Mouse (Mus musculus): ENCODE measurements around the gene Wasf2.

Gene Wasf2

DNA sequence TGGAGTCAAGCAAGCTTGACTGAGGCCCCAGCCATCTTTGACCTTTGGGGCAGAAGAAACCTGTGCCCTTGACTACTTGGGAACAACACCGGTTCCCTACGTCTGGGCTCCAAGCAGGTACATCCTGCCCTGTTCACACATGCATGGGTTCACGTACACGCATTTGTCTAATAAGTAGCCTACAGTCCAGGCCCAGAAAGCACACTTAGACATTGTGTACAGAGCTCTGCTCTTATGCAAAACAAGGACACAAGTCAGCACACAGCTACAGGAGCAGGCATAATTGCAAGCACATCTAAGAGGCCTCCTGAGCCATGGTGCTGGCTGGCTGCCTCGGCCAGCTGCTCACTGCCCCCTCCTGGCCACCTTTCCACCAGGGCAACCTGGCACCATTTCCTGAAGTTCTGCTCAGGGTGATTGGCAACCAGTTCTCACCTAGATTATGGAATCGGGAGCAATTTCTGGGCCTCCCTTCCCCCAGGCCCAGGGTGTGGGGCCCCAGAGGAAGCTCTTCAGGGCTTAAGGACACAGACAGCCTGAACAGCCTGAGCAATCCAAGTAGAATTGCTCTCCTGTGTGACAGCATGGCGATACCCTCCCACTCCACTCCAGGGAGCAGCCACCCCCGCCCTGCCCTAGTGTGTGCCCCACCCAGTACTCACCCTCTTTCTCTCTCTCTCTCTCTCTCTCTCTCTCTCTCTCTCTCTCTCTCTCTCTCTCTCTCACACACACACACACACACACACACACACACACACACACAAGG is 70.9 kb downstream of the Wasf2 start:
- peak in 1 of 2 experiments; percentile 25 for DNase-seq (ENCODE audit: low spot score in 2 of 2)

DNA sequence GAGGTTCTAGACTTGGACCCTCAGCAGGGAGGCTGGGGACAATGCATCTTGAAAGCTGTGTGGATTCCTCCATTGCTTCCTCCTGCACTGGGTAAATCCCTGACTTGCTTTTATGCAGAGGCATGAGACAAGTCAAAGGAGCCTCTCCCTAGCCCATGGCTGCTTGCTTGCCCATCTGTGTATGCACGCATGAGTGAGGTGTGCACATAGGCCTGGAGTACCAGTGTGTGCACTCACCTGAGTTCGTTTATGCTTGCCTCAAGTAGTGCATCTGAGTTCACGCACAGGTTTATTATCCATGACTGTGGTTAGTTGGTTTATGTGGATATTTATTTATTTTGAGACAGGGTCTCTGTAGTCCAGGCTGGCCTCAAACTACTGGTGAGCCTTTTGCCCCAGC is 71.9 kb downstream of the Wasf2 start:
- DNase-seq (ENCODE audit: low spot score in 2 of 2): no peak

DNA sequence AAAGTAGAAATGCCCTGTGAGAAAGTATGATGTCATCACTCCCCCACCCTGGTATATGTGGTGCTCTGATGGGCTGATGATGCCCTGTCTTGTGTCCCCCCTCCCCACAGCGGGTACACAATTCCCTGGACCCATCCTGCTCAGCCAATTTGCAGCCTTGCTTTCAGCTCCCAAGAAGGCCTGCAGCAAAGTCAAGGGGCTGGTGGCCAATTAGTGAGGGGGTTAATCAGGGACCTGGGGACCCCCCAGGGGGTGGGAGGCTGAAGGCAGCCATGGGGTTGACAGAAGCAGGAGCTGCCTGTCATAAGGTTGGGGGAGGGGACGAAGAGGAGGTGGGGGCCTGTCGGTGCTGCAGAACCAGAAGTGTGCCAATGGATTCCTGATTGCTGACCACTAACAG is 73.3 kb downstream of the Wasf2 start:
- DNase-seq (ENCODE audit: low spot score in 2 of 2): no peak

DNA sequence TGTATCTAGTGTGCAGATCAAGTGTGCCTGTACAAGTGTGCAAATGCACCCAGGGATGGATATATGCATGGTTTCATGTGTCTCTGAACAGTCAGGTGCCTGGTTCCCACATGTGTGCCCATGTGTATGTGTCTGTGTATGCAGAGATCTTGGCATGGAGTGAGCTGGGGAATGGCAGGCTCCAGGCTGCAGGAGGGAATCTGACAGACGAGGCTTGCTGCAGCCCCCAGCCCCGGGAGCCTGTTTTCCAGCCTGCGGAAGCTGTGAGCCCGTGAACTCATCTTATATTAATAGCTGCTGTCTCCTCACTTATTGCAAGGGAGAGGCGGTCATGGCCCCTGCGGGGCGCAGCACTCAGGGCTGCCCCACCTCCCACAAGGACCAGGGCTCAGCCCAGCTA is 74.1 kb downstream of the Wasf2 start:
- no peak for DNase-seq (ENCODE audit: low spot score in 2 of 2)

DNA sequence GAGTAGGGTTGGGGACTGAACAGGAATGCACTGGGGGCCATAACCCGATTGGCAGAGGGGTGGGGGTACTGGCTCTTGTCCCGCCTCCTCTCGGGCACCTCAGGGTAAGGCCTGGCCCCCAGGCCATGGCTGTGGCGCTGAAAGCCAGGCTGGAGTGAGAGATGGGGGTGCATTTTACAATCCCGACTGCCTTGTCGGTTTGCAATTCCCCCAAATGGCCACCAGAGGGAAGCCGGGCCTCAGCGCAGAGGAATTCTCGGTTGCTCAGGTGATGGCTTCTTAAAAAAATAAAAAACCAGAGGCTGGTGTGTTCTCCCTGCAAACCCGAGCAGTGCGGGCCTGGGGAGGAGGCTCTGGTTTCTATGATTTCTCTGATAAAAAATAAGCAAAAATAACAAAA is 79.1 kb downstream of the Wasf2 start:
- peak in 1 of 2 experiments; percentile 36 for DNase-seq (ENCODE audit: low spot score in 2 of 2)

DNA sequence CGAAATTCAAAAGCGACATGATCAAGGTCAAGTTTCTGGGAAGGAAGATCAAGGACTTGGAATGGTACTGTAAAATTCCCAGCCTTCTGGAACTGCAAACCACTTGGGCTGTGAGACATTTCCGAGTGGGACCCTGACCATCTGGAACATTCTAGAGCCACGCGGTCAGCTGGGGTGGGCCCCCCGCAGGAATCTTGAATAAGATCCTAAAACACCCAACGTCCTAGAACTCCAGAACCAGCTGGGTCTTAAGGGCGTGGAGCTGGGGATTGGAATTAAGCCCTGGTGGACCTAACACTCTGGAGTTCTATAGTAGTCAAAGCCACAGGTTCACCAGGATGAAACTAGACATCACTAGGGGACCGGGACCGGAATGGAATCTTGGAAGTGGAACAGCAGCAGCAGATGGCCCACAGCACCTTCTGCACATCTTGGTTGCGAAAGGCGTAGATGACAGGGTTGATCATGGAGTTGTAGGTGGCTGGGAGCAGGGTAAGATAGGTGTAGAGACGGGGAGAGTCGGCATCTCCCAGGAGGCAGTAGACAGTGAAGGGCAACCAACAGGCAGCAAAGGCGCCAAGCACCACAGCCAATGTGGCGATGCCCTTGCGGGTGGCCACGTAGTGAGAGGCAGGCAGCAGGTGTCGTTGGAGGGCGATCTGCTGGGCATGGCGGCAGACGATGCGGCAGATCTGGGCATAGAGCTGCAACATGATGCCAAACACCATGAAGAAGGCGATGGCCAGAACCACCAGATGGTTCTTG is 79.9 kb downstream of the Wasf2 start:
- DNase-seq (ENCODE audit: low spot score in 2 of 2): no peak

DNA sequence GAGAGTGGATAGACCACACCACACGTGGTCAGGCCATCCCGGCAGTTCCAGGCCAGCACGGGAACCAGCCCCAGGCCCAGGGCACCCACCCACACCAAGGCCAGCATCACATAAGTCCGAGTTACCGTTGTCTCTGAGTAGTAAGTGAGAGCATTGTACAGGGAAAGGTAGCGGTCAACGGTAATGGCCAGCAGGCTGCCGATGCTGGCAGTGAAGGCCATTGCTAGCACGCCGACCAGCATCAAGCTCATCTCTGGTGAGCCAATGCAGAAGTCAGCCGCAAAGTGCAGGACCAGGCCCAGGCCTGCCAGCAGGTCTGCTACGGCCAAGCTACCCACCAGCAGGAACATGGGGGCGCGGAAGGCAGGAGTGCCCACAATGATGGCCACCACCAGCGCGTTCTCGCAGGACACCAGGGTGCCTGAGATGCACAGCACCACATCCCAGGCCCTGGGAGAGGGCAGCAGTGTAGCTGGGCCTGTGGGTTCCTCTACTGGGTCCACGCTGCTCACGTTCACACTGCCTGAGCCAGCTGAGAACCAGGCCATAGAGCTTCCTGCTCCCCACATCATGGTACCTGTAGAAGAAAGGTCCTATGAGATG is 80.6 kb downstream of the Wasf2 start:
- no peak for DNase-seq (ENCODE audit: low spot score in 2 of 2)

DNA sequence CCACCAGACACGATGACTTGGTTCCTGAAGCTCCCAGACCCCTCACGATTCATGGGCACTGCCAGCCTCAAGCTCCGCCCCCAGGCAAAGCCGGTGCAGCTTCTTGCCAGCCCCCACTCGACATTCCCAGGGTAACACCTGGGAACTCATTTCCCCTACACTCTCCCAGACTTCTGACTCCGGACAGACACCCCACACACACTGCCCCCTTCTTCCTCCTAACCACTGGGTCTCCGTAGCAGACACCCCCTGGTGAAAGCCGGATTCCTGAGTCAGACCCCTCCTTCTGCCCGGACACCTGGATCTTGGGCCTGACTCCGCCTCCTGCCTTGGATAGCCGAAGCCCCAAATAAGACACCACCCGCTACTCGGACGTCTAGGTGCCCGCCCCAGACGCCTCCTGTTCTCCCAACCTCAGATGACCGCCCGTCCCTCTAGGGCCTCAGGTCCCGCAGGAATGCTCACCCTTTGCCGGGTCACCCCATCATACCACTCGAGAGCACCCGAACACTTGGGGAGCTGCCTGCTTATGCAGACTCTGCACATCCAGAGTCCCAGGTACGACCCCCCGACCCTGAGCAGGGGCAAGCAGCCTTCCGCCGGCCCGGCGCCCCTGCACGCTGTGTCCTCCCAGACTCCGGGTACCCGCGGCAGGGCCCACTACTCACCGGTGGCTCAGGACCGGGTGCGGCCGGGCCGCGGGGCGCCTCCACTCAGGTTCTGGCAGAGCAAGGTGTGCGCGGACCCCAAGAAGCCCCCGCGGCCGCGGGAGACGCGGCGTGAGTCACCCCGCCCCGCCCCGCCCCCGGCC is 81.7 kb downstream of the Wasf2 start, which contains the start of the genes Cd164l2 and Gpr3:
Cd164l2 (plus strand) TSS at position 381 of the 811 bp plus-strand sequence.
Gpr3 (minus strand) TSS at position 786 of the 811 bp plus-strand sequence.
- no peak for DNase-seq (ENCODE audit: low spot score in 2 of 2)

DNA sequence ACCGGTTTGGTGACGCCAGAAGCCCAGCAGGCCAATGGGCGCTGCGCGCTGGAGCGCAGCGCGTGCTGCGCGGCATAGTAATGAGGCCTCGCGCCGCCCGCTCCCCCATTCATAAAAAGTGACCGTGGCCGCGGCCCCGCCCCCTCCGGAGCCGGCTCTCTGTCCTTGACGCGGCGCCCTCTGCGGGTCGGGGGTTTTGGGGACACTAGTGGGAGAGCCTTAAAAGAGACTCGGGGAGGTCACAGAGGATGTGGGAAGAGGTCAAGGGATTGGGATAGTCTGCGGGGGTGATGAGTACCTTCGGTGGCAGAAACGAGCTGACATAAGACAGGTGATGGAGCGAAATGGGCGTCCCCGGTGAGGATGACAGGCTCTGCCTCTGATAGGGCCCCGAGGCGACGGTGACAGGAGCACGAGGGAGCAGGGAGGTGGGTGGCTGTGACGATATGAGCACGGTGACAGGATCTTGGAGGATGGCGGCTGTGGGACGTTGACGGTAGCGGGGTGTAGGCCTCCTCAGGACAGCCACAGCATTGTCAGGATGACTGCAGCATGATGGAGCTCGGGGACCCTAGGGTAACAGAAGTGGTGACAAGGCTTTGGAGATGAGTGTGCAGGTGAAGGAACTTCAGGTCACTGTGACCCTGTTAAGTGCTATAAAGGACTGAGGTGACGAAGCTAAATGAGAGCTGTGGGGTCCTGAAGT is 82.4 kb downstream of the Wasf2 start:
- peak; percentile 67 to 74 for DNase-seq (ENCODE audit: low spot score in 2 of 2)

DNA sequence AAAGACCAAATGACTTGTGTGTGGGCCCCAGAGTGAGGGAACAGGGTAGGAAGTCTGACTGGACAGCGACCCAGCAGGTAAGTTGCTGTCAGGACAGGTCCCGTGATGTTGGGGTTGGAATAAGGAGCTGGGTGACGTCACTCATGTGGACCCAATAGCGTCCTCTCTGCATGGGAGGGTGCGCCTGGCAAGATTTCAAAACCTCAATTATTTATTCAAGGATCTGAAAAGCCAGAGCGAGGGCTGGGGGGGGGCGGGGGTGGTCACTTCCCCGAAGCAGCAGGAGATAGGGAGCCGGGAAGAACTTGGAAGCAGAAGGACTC is 82.9 kb downstream of the Wasf2 start:
- no peak for DNase-seq (ENCODE audit: low spot score in 2 of 2)

DNA sequence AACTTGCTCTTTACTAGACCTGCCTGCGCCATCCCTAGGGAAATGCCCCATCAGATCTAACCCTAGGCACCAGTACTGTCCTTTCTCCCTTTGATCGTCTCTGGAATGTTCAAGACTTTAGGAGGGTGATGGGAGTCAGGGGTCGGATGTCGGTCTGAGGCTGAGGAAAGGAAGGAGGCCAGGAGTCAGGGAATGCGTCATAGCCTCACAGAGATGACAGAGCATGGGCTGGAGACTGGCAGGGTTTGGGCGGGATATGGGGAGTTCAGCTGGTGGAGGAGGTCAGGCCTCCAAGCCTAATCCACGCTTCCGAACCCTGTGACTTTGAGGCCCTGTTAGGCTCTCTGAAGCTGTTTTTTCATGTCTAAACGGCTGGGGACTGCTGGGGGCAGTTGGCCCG is 83.4 kb downstream of the Wasf2 start:
- no peak for DNase-seq (ENCODE audit: low spot score in 2 of 2)

DNA sequence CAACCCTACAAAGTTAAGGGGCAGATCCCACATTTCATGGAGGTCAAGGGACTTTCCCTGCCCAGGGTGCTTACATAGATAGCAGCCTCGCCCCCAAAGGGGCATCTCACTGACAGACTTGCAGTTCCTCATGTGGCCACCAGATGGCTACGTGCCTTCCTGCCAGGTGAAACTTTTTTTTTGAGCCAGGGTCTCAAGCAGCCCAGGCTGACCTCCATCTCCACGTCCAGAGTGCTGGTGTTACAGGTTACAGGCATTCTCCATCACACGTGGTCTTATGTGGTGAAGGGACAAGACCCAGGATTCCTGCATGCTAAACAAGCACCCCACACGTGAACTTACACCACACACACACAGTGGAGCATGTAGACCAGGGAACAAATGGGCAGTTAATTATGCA is 87.3 kb downstream of the Wasf2 start:
- peak in 1 of 2 experiments; percentile 42 for DNase-seq (ENCODE audit: low spot score in 2 of 2)

DNA sequence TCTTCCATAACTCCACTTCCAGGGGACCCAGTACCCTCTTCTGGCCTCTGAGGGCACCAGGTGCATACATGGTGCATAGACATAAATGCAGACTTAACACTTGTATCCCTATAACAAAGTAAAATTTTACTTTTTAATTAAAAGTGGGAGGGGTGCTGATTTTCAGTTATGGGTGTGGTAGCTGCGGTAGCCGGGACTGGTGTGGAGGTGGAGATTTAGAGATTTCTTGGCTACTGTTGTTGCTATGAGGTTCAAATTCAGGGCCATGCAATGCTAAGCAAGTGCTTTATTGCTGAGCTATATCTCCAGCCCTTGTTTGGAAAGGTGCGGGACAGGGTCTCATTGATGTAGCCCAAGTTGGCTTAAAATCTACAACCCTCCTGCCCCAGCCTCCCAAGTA is 88.4 kb downstream of the Wasf2 start:
- DNase-seq (ENCODE audit: low spot score in 2 of 2): no peak

DNA sequence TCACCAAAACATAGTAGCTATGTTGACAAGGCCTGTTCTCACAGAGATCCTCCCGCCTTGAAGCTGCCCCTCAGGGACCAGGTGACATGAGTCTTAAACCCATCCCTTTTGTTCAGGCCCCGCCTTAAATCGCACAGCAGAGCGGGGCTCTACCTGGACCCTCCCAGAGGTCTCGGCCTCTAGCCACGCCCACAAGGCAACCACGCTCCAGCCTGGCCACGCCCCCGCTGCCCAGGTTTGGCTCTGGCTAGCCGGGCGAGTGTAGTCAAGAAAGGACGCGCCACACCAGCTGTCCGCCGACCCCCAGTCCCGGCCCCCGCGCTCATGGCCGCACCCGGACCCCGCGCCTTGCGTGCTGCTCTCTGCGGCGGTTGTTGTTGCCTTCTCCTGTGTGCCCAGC is 90.4 kb downstream of the Wasf2 start:
- DNase-seq (ENCODE audit: low spot score in 2 of 2): no peak

DNA sequence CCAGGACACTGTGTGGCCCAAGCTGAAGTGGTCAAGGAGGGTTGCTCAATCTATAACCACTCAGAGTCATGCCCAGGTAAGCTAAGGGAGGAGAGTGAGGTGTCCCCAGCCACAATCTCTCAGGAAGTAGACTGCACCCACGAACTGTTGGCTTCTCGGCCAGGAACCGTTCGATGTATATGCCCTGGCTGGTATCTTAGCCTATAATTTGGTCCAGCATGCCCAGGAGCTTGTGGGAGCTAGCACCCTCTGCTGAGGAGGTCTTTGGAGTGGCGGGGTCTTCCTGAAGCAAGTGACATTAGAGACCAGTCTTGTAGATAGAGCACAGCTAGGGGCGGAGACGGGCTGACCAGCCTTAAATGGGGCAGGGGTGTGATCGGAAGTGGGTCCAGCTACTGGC is 91.4 kb downstream of the Wasf2 start:
- no peak for DNase-seq (ENCODE audit: low spot score in 2 of 2)

DNA sequence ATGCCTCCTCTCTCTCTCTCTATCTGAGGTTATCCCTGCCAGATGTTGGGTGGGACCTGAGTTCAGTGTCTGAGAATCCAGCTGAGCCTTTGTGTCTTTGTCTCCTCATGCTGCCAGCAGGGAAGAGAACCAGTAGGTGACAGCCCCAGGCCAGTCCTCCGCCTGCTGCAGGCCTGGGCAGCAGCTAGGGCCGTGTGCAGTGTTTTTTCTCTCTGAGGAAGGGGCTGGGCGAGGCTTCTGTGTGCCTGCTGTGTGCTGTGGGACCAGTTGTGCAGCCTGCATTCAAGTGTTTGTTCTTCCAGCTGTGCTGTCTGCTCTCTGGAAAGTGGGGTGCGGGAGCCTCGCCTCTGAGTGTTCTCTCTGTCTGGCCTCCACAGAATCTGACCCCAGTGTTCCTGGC is 93.6 kb downstream of the Wasf2 start:
- no peak for DNase-seq (ENCODE audit: low spot score in 2 of 2)

DNA sequence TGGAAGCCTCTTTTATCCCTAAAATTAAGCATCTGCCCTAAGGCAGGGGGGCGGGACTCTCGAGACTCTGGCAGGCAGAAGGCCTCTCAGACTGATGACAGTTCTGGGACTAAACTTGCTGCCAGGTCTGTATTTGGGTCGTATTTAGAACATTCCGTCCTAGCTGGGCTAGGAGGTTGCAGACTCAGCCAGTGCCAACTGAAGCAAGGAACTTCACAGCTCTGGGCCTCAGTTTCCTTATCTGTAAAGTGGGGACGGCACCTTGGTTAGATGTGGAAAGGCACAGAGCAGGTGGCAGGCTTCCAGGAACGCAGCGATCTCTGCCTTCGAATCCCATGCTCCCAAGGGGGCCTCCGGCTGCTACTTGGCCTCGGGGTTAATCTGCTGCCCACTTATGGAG is 95.8 kb downstream of the Wasf2 start:
- no peak for DNase-seq (ENCODE audit: low spot score in 2 of 2)

DNA sequence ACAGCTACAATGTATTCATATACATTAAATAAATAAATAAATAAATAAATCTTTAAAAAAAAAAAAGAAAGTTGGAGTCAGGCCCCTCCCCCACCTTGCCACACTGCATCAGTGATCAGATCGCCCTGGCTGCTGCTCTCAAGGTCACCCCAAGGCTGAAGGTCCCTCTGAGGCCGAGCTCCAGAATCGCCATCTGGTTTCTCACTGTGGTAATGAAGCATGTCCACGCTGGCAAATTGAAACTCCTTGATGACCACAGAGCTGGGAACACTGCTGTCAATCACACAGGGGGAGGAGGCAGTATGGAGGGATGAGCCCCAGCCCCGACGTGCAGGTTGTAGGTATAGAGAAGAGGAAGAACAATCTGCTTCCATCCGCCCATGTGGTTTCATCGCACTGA is 97.3 kb downstream of the Wasf2 start:
- no peak for DNase-seq (ENCODE audit: low spot score in 2 of 2)

DNA sequence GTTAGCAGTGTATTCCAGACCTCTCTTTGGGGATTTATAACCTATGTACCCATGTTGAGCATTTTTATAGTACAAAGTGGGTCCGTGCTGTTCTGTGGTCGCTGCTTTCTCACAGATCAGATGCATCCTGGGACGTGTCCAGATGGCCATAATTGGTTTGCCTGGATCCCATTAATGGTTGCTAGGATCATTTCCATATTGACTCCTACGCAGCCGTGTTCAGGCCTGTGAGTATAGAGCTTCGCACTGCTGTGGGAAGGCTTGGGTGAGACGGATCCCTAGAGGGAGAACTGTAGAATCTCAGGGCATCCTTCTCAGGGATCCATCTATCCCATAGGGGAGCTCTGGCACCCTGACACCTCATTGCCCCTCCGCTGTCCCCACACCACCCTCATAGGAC is 99.3 kb downstream of the Wasf2 start:
- DNase-seq (ENCODE audit: low spot score in 2 of 2): no peak

DNA sequence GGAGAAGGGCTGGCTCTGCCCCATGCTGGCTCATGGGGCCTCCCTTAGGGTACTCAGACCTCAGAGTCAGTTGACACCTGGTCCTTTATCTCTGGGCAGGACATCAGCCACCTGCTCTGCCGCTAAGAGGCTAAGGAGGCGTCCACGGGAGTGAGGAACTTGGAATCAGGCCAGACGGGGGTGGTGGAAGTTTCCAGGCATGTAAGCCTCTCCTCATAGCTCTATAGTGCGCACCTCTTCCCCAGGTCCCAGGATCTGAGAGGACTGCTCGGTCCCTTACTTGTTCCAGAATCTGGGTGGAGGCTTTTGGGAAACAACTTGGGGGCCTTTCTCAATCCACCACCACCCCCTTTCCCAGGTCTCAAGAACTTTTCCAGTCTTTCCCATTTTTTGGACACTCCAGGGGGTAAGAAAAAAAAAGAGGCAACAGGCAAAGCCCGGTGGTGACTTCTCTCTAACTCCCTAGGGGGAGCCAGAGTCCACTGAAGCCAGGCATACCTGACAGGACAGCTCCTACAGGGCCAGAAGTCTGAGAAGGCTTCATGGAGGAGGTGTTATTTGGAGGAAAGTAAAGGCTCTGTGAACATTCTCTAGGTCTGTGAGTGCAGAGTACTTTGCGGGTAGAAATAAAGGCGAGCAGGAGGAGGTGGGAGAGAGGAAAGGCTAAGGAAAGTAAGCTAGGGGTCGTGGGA is 103.1 kb downstream of the Wasf2 start:
- DNase-seq (ENCODE audit: low spot score in 2 of 2): no peak

DNA sequence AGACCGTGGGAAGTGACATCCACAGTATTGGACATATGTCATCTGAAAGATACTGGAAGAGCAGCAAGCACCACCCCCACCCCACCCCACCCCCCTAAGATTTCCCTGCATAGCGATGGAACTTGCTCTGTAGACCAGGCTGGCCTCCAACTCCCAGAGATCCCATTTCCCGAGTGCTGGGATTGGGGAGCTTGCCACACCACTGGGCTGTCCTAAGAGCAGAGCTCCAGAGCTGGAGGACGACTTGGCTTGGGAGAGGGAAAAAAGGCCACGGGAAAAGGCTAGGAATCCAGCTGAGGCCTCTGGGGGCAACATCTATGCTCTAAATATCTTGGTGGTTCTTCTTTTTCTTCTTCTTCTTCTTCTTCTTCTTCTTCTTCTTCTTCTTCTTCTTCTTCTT is 104.5 kb downstream of the Wasf2 start:
- no peak for DNase-seq (ENCODE audit: low spot score in 2 of 2)
